Mouse (Mus musculus) CH12.LX (cell line): Measurements from ENCODE around the gene Ghr. TPM values are rescaled to one million over a fixed set of nuclear protein-coding genes. Genes with fewer than 3 reads are reported as not detected.

Source experiments
- DNase-seq: peaks from one replicate; pipeline ENCODE4 v3.0.0-alpha.2; 2013; ENCODE audit errors: extremely low read depth
- H3K27ac ChIP-seq: 2 replicates; pipeline ENCODE4 v1.5.1; 2012; ENCODE audit warnings: low read depth, mild to moderate bottlenecking, control low read depth, moderate library complexity; ENCODE audit not compliant: insufficient read depth
- H3K27me3 ChIP-seq: replicated peaks from 2 replicates; pipeline ENCODE3; 2012; ENCODE audit warnings: inconsistent platforms
- H3K36me3 ChIP-seq, 2 experiments: replicated peaks in 1 of 2; 2 replicates each; pipeline versions ENCODE3 to v1.6.1; 2012; ENCODE audit warnings: inconsistent platforms in 1 of 2, low read length in 1 of 2, mild to moderate bottlenecking in 1 of 2, mixed read lengths in 1 of 2, moderate library complexity in 1 of 2; ENCODE audit not compliant: control insufficient read depth in 1 of 2, insufficient read depth in 1 of 2
- H3K4me1 ChIP-seq, 2 experiments: 2 replicates each; pipeline ENCODE4 v1.6.1; 2012; ENCODE audit warnings: inconsistent platforms in 1 of 2, moderate library complexity in 1 of 2; ENCODE audit not compliant: insufficient read depth in 2 of 2, control insufficient read depth in 1 of 2
- H3K4me2 ChIP-seq: 2 replicates; pipeline ENCODE4 v1.6.1; 2012; ENCODE audit warnings: low read depth, mild to moderate bottlenecking, control low read depth; ENCODE audit not compliant: poor library complexity, insufficient read depth, severe bottlenecking
- H3K4me3 ChIP-seq, 3 experiments: fragments of 150-350 bp in 1 of 3; sonication (generic) in 1 of 3; replicated peaks in 1 of 3; 2 replicates each; pipeline versions ENCODE3 to v1.5.1; 2011 to 2012; ENCODE audit warnings: low read depth in 2 of 3, low read length in 2 of 3, mild to moderate bottlenecking in 2 of 3, moderate library complexity in 2 of 3, control low read depth in 1 of 3, improper control_type of control experiment in 1 of 3, inconsistent platforms in 1 of 3, mixed read lengths in 1 of 3; ENCODE audit not compliant: poor library complexity in 1 of 3
- H3K79me2 ChIP-seq: replicated peaks from 2 replicates; pipeline ENCODE4 v1.6.1; 2012; ENCODE audit warnings: mild to moderate bottlenecking, moderate library complexity; ENCODE audit not compliant: control insufficient read depth, poor library complexity, insufficient read depth, severe bottlenecking; ENCODE audit errors: extremely low read depth
- H3K9ac ChIP-seq: 2 replicates; pipeline ENCODE4 v1.6.1; 2012; ENCODE audit warnings: low read depth, mild to moderate bottlenecking, control low read depth, moderate library complexity; ENCODE audit not compliant: insufficient read depth
- H3K9me3 ChIP-seq: replicated peaks from 2 replicates; pipeline ENCODE3; 2012; ENCODE audit warnings: low read length, inconsistent platforms, mixed read lengths
- CHD1 ChIP-seq: IDR thresholded peaks from 2 replicates; pipeline ENCODE4 v1.6.1; 2012; ENCODE audit warnings: low read depth, low read length, improper control_type of control experiment, inconsistent platforms
- CTCF ChIP-seq, 2 experiments: IDR thresholded peaks in 1 of 2; conservative IDR thresholded peaks in 1 of 2; 2 replicates each; pipeline ENCODE4 v1.5.1; 2011 to 2012; ENCODE audit warnings: low read depth in 2 of 2, low read length in 2 of 2, improper control_type of control experiment in 1 of 2, inconsistent platforms in 1 of 2, mild to moderate bottlenecking in 1 of 2, moderate library complexity in 1 of 2
- E2F4 ChIP-seq: IDR thresholded peaks from 2 replicates; pipeline ENCODE4 v1.6.1; 2011; ENCODE audit warnings: low read depth, low read length, improper control_type of control experiment; ENCODE audit not compliant: insufficient replicate concordance
- EP300 ChIP-seq: IDR thresholded peaks from 2 replicates; pipeline ENCODE4 v1.6.1; 2011; ENCODE audit warnings: low read length, improper control_type of control experiment
- JUN ChIP-seq: IDR thresholded peaks from 2 replicates; pipeline ENCODE4 v1.6.1; 2011; ENCODE audit warnings: low read depth, mild to moderate bottlenecking, low read length, improper control_type of control experiment, moderate library complexity; ENCODE audit not compliant: insufficient read depth
- JUND ChIP-seq: conservative IDR thresholded peaks from 2 replicates; pipeline ENCODE4 v1.6.1; 2011; ENCODE audit warnings: low read depth, low read length, improper control_type of control experiment
- KAT2A ChIP-seq: IDR thresholded peaks from 2 replicates; pipeline ENCODE4 v1.6.1; 2012; ENCODE audit warnings: low read length, improper control_type of control experiment, inconsistent platforms; ENCODE audit not compliant: insufficient replicate concordance
- MAFK ChIP-seq: IDR thresholded peaks from 2 replicates; pipeline ENCODE4 v1.6.1; 2011; ENCODE audit warnings: low read length, improper control_type of control experiment; ENCODE audit not compliant: insufficient replicate concordance
- MAX ChIP-seq: IDR thresholded peaks from 2 replicates; pipeline ENCODE4 v1.6.1; 2011; ENCODE audit warnings: low read length, improper control_type of control experiment
- MEF2A ChIP-seq: IDR thresholded peaks from 2 replicates; pipeline ENCODE4 v1.6.1; 2014; ENCODE audit warnings: low read depth, mild to moderate bottlenecking, inconsistent platforms, low read length, improper control_type of control experiment, borderline replicate concordance
- NRF1 ChIP-seq: IDR thresholded peaks from 2 replicates; pipeline ENCODE4 v1.6.1; 2014; ENCODE audit warnings: low read depth, mild to moderate bottlenecking, inconsistent platforms, low read length, improper control_type of control experiment, moderate library complexity
- PAX5 ChIP-seq: IDR thresholded peaks from 2 replicates; pipeline ENCODE4 v1.6.1; 2012; ENCODE audit warnings: low read length, inconsistent platforms, mixed read lengths
- POLR2A ChIP-seq: IDR thresholded peaks from 2 replicates; pipeline ENCODE4 v1.6.1; 2011; ENCODE audit warnings: low read depth, mild to moderate bottlenecking, improper control_type of control experiment, low read length
- POLR2AphosphoS2 ChIP-seq: IDR thresholded peaks from 2 replicates; pipeline ENCODE4 v1.6.1; 2011; ENCODE audit warnings: low read depth, low read length, improper control_type of control experiment
- RAD21 ChIP-seq: IDR thresholded peaks from 2 replicates; pipeline ENCODE4 v1.6.1; 2011; ENCODE audit warnings: low read depth, mild to moderate bottlenecking, low read length, improper control_type of control experiment, moderate library complexity
- TBP ChIP-seq: conservative IDR thresholded peaks from 2 replicates; pipeline ENCODE4 v1.6.1; 2011; ENCODE audit warnings: low read depth, low read length, improper control_type of control experiment
- TCF12 ChIP-seq: IDR thresholded peaks from 2 replicates; pipeline ENCODE4 v1.6.1; 2014; ENCODE audit warnings: low read depth, mild to moderate bottlenecking, inconsistent platforms, low read length, improper control_type of control experiment
- USF1 ChIP-seq: IDR thresholded peaks from 2 replicates; pipeline ENCODE4 v1.6.1; 2014; ENCODE audit warnings: low read depth, mild to moderate bottlenecking, inconsistent platforms, low read length, improper control_type of control experiment
- USF2 ChIP-seq: conservative IDR thresholded peaks from 2 replicates; pipeline ENCODE4 v1.6.1; 2011; ENCODE audit warnings: low read depth, low read length, improper control_type of control experiment
- ZC3H11A ChIP-seq: IDR thresholded peaks from 2 replicates; pipeline ENCODE4 v1.6.1; 2012; ENCODE audit warnings: low read depth, mild to moderate bottlenecking, inconsistent platforms, low read length, improper control_type of control experiment
- ZKSCAN1 ChIP-seq: IDR thresholded peaks from 2 replicates; pipeline ENCODE4 v1.6.1; 2012; ENCODE audit warnings: low read depth, inconsistent platforms, low read length, improper control_type of control experiment, borderline replicate concordance
- dilution Hi-C: fragments of 300-500 bp; cut with MboI; formaldehyde crosslinking; loops from 2 replicates; pipeline ENCODE4 v1.14.3; 2020; ENCODE audit warnings: low sequenced_read_pairs; ENCODE audit not compliant: extremely low pct_unique_long_range_greater_than_20kb, extremely low pct_ligation_motif_present
- in situ Hi-C: fragments of 300-500 bp; cut with MboI; formaldehyde crosslinking; loops from 3 replicates; pipeline ENCODE4 v1.14.3; 2019; ENCODE audit warnings: low sequenced_read_pairs, low pct_ligation_motif_present, low pct_unique_long_range_greater_than_20kb, mixed read lengths
- polyA plus RNA-seq: library from polyadenylated mRNA; unstranded; fragments of >175 nt; gene quantifications from 2 replicates; pipeline ENCODE4 v1.2.1, GENCODE M21; 2012; ENCODE audit warnings: low read depth; ENCODE audit not compliant: insufficient read length
- total RNA-seq, 2 experiments: library from RNA; depleted of rRNA; stranded (reverse); fragments of 300-350 nt in 1 of 2; fragments of >200 nt in 1 of 2; gene quantifications; 2 replicates each; pipeline ENCODE4 v1.2.3; 2012 to 2014

The Ghr gene
- total and polyA plus RNA-seq, 3 experiments, result 0.42 to 1.7 (median 0.89) TPM

DNA sequence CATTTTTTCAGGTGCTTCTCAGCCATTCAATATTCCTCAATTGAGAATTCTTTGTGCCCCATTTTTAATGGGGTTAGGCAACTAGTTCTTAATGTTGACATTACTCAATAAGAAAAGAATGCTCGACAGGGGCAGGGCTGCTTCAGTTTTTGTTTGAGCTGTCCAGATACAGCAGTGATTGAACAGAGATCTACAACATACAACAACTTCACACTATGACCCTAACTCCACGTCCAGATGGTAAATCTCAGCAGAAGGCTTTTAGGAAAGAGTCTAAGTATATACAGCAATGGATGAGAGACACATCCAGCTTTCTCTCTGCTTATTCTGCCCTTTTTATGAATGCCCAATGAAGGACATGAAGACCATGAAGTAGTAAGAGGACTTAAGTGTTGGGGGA lies 199.5 kb downstream of the Ghr start:
- Histone ChIP-seq H3K79me2 (no peaks in the 10 kb centered on the region), H3K27me3 (no peaks in the 10 kb centered on the region), H3K36me3 (no peaks in the 10 kb centered on the region), H3K4me1 (no peaks in the 10 kb centered on the region), H3K9me3 (no peaks in the 10 kb centered on the region), H3K9ac (no peak overlapping the region), H3K4me3 (no peak overlapping the region), H3K4me2 (no peak overlapping the region), H3K27ac (no peak overlapping the region)
- no peak for DNase-seq
- dilution Hi-C loops, result no loop called here
- TF ChIP-seq MAX (no peak), POLR2AphosphoS2 (no peak), CHD1 (no peak), USF2 (no peak), CTCF (conservative IDR thresholded peaks at IDR 0.05 in 1 of 2, IDR thresholded peaks at IDR 0.05 in 1 of 2; ENCODE audit: low read depth in 2 of 2, low read length in 2 of 2) (no peak), EP300 (no peak), ZKSCAN1 (no peak), JUND (no peak), PAX5 (no peak)
- in situ Hi-C loops, result no loop called here

DNA sequence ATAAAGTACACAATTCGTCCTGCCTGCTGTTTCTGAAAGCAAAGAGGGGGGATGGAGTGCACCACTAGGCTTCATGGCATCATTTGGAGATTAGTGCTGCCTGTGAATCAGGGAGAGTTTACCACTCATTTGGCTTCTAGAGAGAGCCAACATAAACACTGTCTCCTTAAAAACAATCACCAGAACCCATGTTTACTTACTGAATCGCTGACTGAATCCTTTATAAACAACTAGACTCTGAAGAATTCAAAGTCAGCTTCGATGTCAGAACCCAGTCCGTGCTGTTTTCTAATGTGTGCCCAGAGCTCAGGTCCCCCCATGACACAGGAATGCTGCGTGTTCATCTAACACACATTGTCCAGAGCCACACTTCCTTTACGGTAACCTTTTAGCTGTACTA lies 201.9 kb downstream of the Ghr start:
- Histone ChIP-seq H3K27me3 (no peaks in the 10 kb centered on the region), H3K4me2 (no peak overlapping the region), H3K36me3 (no peaks in the 10 kb centered on the region), H3K9ac (no peak overlapping the region), H3K4me3 (no peak overlapping the region), H3K27ac (no peak overlapping the region), H3K9me3 (no peaks in the 10 kb centered on the region), H3K4me1 (peaks cover 0 to 9% of the 10 kb centered on the region in 2 experiments; a peak in 2 of 4 replicates), H3K79me2 (no peaks in the 10 kb centered on the region)
- dilution Hi-C loops (no loop called here), in situ Hi-C loops (no loop called here)
- TF ChIP-seq MAFK, result no peak
- TF ChIP-seq POLR2A, result no peak
- TF ChIP-seq MEF2A, result no peak
- TF ChIP-seq RAD21, result no peak
- TF ChIP-seq EP300, result no peak
- no peak for TF ChIP-seq TBP
- no peak for TF ChIP-seq JUND
- TF ChIP-seq USF2, result no peak
- TF ChIP-seq E2F4, result no peak
- no peak for TF ChIP-seq NRF1
- TF ChIP-seq TCF12, result no peak
- no peak for TF ChIP-seq POLR2AphosphoS2
- no peak for TF ChIP-seq KAT2A
- no peak for TF ChIP-seq ZKSCAN1
- TF ChIP-seq ZC3H11A, result no peak
- no peak for TF ChIP-seq JUN
- TF ChIP-seq USF1, result no peak
- DNase-seq, result no peak
